Mouse (Mus musculus): ENCODE measurements around the gene 4930415O20Rik.

DNA sequence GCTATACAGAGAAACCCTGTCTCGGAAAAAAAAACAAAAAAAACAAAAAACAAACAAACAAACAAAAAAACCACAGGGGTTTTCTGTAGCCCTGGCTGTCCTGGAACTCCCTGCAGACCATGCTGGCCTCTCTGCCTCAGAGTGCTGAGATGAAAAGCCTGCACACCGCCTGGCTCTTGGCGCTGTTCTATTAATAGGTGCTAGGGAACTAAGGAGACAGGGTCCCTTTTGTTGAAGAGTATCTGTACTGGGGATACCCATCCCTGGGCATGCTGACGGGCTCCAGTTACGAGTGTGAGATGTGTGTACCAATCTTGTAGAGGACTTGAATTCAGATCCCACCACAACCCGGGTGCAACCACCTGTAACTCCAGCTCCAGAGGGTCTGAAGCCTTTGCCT lies 44.9 kb downstream of the 4930415O20Rik start:
- TF ChIP-seq CTCF (IDR thresholded peaks at IDR 0.05; ENCODE audit: low read depth) (no peak), EP300 (IDR thresholded peaks at IDR 0.05; ENCODE audit: low read depth) (no peak)

Data from liver, embryonic 14.5 days (tissue).